Mouse (Mus musculus) thymus, postnatal 4 days (tissue): ENCODE measurements around the gene Zscan5b.
"Not testable (repeated sequence)": the region's sequence is repeated elsewhere in the genome, so short reads cannot be mapped to it uniquely, and the experiment has no call there.

Source experiments
- DNase-seq: peaks from one replicate; pipeline ENCODE4 v3.0.0; 2021

Zscan5b gene

DNA sequence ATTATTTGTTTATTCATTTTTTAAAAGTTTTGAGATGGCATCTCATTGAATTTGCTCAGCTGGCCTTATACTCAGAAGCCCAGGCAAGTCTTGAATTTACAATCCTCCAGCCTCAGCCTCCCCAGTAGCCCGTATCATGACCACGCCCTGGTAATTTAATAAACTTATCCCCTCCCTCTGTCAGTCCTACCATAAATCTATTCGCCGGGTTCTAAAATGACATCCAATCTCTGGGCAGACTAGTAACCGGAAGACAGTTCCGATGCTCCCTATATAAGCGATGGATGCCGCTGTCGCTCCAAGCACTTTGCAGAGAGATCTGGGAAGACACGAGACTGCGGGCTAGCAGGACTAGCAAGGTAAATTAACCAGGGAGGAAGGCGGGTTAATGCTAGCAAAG is at the start of gene Zscan5b:
Zscan5b (plus strand) TSS at position 301 of the 400 bp plus-strand sequence.
- DNase-seq = no peak

DNA sequence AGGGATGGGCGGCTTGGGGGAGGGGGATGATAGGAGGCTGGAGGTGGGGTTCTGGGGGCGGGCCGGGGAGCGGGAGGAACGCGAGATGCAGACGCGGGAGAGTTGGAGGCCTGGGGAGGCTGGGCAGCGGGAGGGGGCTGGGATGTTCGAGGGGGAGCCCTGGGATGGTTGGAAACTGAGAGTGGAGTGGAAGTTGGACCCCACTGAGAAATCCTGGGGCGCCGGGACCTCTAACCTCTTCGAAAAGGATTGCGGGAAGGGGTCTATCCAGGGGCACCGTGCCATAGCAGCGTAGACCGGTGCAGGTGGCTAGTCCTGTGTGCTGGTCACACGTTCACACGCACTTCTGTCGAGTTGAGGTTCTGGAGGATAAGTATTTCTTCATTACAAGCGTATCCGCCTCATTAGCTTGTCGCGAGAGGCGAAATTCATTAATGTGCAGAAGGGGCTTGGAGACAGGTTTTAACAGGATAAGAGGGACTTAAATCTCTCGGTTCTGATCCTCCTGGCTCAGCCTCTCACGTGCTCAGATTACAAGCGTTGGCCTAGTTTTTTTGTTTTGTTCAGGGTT is 49.3 kb upstream of the Zscan5b start:
- DNase-seq = no peak

DNA sequence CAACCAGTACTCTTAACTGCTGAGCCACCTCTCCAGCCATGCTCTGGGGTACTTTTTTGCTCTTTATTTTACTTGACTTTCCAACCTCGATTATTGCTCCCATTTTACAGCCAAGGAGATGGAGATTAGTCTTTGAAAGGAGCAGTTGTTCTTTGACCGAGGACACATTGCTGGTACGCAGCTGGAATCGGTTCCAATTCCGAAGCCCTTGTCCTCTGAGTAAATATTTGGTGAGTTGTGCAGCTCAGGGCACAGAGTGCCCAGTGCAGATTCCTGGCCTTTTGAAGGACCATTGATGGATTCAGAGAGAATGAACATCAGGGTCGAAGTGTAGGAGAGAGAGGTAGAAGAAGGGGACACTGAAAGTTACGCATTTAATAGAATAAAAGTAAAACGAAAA is 48.2 kb upstream of the Zscan5b start:
- no peak for DNase-seq

DNA sequence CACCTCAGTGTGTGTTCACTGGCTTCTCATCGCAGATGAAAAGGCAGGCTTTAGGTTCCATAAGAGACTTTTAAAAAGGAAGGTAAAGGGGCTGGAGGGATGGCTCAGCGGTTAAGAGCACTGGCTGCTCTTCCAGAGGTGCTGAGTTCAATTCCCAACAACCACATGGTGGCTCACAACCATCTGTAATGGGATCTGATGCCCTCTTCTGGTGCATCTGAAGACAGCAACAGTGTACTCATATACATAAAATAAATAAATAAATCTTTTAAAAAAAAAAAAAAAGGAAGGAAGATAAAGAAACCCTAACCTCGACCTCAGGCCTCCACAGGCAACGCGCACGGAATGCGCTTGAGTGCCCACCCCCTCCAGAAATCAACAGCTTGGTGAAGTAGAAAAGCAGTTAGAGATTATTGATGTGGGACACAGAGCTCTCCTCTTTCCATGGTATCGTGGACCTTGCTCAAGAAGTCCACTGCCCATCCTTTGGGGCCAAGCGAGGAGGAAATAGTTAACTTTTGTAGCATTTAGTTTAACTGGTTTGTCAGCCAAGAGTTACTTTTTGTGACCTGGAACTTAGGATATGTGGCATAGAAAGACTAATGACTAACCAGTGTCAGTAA is 47.6 kb upstream of the Zscan5b start:
- not testable (repeated sequence) for DNase-seq

DNA sequence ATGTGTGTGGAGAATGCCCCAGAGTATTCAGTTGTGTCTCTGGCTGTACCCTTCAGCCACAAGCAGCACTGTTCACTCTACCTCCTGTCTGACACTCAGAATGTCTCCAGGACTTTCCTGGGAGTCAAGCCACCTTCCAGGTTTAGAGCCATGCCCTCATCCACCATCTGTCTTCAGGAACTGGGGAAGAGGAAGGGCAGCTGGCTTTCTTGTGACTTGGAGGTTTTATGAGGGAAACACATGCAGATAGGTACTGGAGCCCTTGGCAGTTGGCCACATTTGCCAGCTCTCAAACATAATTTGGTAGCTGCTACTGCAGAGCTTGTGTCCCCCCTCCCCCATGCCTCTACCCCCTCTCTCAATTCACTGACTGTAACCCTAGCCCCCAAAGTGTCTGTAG is 43.1 kb upstream of the Zscan5b start:
- DNase-seq = no peak

DNA sequence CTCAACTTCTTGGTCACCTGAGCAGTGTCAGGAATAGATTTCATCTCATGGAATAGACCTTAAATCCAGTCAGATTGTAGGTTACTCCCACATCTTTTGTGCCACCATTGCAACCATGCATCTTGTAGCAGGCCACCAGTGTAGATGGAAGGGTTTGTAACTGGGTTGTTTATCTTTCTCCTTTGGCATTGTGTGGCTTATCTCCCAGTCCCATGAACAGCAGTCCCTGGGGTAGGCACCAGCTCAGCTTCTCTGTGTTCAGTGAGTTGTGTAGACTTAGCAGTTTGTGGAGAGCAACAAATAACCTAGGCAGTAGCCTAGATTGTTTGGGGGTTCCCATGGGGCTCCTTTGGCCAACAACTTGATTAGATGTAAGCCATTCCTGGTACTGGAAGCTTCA is 39.2 kb upstream of the Zscan5b start:
- no peak for DNase-seq

DNA sequence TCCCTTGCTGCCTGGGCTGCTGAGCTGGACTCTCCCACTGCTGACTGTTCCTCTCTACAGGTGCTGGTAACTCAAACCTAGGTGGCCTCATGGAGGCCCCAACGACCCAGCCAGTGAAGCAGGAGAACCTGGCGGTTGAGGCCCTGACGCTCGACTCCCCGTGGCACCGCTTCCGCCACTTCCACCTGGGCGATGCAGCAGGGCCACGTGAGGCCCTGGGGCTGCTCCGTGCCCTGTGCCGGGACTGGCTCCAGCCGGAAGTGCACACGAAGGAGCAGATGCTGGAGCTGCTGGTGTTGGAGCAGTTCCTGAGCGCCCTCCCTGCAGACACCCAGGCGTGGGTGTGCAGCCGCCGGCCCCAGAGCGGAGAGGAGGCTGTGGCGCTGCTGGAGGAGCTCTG is 38.3 kb upstream of the Zscan5b start:
- no peak for DNase-seq

DNA sequence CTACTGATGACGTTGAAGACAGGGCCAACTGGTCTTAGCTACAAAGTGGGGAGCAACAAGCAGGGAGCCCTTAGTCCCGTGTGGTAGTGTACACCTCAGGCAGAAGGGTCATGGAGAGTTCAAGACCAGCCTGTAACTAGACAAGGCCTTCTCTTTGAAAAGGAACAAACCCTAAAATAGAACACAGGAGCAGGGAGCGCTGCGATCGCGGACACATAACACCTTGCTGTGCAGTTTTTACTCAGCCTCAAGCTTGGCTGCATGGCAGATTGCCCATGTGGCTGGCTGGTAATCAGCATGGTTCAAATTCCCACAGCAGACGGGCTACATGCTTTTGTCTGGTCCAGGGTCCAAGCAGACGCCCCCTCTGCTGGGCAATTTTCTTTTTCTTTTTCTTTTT is 37.6 kb upstream of the Zscan5b start:
- no peak for DNase-seq

DNA sequence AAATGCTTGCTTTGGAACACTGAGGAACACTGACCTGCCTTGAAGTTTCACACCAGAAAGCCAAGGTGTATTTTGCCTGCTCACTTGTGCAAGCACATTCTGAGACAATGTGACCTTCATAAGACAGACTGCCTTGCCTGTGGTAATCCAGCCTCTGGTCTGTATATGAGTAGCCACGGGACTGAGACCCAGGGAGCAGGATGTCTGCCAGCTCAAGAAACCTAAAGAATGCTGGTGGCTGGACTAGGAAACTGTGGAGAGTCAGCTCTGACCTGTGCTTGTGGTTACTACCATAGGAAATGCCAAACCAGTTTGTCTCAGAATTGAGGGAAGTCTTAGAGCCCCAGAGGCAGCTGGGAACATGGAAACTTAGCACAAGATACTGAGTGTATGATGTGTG is 36.7 kb upstream of the Zscan5b start:
- DNase-seq = no peak

DNA sequence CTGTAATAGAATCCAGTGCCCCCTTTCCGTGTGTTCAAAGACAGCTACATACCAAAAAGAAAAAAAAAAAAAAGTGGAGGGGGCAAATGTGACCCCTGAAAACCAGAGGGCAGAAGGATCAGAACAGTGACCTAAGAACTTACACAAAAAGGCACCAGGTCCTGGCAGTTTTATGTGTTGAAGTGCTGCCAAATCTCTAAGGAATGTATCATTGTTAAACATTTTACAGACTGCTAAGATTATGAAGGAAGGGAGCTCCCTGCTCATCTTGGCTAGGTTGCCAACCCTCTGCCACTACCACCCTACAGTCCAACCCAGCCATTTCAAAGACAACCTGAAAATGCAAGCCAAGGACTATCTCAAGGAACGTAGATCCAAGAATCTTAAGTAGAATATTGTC is 35.9 kb upstream of the Zscan5b start:
- DNase-seq = no peak

DNA sequence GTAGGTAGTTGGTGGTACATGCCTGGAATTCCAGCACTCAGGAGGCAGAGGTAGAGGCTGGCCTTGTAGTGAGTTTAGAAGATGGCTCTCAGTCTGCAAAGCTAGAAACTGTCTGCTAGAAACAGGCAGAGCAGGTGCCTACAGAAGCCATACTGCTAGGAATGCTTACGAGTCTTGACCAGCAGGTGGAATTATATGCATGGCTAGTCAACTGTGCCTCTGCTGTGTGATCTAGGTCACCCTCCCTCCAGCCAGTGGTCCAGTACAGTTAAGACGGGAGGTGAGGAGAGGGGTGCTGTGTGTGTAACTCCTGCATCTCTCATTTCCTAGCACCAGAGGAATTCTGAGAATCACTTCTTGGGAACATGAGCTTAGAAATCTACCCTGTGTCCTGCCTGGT is 35.3 kb upstream of the Zscan5b start:
- no peak for DNase-seq

DNA sequence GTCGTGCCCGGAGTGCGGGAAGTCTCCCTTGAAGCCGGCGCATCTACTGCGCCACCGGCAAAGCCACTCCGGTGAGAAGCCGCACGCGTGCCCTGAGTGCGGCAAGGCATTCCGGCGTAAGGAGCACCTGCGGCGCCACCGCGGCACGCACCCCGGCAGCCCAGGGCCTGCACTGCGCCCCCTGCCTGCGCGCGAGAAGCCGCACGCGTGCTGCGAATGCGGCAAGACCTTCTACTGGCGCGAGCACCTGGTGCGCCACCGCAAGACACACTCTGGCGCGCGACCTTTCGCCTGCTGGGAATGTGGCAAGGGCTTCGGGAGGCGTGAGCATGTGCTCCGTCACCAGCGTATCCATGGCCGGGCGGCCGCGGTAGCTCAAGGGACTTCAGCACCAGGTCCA is 32.5 kb upstream of the Zscan5b start:
- DNase-seq = no peak

DNA sequence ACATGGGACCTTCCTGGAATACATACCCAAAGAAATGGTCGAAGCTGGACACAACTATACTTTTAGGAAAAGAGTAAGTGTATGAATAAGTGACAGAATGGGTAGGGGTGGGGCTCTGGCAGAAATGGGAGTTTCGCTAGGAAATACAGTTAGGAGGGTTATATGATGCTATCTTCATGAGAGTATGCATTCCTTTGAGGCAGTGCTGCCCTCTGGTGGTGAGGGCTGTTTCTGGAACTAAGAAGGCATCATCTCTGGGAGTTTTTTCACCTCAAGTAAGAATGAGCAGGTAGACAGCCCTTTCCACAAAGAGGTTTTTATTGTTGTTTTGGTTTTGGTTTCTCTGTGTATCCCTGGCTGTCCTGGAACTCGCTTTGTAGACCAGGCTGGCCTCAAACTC is 30.7 kb upstream of the Zscan5b start:
- peak; percentile 92 for DNase-seq

DNA sequence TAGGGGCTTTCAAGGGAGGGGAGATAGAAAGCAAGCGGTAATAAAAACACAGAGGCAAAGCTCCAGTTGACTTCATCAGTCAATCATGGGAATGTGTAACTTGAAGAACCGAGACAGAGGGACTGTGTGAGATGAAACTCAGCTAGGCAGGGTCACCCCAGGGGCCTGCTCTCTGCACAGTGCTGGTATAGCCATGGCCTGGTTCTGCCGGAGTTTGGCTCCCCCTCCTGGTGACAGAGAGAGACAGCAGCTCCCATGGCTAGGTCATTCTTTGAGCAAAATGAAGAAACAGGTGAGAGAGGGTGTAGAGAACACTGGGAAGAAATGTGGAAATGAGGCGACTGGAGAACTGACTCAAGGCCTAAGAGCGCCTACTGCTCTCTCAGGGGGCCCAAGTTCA is 27.9 kb upstream of the Zscan5b start:
- peak; percentile 75 for DNase-seq

DNA sequence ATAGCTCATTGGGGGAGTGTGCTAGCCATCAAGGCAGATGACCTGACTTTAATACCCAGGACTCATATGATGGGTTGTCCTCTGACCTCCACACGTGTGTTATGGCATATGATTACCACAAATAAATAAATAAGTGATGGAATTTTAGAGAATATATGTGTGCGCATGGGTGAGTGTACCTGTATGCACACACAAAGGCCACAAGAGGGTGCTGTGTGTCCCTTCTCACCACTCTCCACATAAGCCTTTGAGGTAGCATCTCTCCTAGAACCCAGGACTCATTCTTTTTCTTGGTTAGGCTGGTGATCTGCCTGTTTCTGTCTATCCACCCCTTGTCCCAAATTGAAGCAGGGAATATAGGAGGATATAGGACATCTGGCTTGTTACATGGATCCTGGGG is 26.3 kb upstream of the Zscan5b start:
- no peak for DNase-seq

DNA sequence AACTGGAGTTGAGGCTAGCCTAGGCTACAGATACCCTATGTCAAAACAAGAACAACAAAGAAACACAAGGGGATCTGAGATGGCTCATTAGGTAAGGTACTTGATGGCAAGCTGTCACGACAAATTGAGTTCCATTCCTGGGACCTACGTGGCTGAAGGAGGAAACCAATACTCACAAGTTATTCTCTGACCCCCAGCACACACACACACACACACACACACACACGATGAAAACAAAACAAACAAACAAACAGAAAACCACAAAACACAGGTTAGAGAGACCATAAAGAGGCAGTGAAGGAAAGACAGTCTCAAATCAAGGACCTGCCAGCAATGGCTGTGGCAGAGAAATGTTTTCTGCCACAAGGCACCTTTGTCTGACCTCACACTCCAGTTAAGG is 25.3 kb upstream of the Zscan5b start, which contains the start of gene Galp:
Galp (plus strand) TSS at position 301 of the 400 bp plus-strand sequence.
- no peak for DNase-seq

DNA sequence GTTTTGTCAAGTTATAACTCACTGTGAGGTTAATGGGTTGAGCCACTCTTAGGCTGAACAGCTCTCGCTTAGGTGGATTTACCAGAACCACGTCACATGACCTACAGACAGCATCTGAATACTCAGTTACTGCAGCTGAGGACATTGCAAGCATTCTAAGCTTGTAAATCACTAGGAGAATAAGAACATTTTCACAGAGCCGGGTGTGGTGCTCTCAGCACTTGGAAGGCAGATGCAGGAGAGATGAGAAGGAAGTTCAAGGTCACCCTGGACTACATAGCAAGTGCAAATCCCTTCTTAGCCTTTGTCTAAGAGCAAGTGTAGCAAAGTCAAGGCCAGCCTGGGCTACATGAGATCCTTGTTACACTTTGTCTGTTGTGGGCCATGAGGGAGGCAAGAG is 17.9 kb upstream of the Zscan5b start:
- no peak for DNase-seq

DNA sequence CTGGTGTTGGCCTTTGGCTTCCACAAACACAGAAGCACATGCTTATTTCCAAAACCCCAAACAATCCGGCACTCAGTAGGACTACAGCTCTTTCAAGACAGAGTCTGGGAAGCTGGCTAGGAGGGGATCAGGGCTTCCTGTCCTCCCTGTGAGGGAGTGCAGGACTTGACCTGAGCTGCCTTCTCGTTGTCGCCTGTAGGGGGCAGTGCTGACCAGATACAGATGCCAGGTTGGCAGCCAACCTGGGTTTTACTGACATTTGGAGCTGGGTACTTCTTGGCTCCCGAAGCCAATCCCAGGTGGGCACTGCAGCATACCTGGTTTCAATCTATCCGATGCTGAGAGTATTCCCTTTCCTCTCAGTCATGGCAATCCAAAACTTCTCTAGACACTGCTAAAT is 8.9 kb upstream of the Zscan5b start:
- DNase-seq = peak; percentile 66

DNA sequence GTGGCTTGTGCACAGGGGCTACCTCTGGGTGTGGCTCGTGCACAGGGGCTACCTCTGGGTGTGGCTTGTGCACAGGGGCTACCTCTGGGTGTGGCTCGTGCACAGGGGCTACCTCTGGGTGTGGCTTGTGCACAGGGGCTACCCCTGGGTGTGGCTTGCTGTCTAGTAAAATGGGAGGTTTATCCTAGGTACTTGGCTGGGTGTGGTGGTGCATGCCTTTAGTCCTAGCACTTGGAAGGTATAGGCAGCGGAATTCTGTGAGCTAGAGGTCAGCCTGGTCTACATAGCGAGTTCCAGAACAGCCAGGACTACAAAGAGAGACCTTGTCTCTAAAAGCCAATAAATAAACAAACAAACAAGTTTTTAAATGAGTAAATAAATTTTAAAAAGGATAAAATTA is 7.4 kb upstream of the Zscan5b start:
- DNase-seq = not testable (repeated sequence)

DNA sequence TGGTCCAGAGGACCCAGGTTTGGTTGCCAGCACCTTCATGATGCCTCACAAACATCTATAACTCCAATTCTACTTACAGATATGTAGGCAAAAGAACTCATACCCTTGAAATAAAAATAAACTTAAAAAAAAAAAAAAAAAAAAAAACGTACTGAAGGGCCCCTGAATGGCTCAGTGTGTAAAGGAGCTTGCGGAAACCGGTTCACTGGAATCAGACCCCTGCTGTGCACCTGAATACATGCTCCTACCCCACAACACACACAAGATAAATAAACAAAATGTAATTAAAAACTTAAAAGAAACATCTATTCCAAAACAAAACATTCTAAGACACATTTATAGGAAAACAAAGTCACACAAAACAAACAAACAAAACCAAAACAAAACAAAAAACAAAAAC is 1.9 kb upstream of the Zscan5b start:
- DNase-seq = no peak

DNA sequence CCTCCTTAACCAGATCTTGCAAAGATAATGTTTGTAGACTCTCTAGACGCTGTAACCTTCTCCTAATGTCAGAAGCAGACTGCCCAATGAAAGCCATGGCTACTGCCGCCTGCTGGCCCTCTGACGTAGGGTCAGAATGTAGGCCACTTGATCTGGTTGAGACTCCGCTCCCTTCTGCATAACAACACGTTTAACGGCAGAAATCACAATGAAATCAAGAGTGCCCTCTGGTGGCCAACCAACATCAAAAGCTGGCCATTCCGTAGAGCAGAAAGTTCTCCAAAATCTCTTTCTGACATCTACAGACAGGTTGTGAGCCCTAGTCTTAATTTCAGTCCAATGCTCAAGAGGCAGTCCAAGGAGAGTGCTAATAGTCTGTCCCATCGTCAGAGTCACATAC is 6.4 kb downstream of the Zscan5b start:
- peak; percentile 11 for DNase-seq

DNA sequence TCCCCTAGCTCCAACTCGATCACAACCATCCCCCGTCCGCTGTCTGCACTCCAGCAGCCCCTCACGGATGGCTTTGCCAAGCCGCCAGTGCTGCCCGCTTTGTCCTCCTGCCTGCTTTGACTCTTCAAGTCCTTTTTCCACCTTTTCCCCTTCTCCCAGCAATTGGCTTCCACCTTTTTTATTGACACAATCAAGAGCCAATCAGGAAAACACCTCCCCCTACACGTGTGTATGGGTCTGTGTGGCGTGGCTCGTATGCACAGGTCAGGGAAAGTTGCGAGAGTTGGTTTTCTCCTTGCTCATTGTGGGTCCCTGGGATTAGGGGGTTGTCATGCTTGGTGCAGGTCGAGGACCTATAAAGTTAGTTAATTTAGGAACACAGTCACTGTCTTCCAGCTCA is 17.7 kb downstream of the Zscan5b start:
- no peak for DNase-seq

DNA sequence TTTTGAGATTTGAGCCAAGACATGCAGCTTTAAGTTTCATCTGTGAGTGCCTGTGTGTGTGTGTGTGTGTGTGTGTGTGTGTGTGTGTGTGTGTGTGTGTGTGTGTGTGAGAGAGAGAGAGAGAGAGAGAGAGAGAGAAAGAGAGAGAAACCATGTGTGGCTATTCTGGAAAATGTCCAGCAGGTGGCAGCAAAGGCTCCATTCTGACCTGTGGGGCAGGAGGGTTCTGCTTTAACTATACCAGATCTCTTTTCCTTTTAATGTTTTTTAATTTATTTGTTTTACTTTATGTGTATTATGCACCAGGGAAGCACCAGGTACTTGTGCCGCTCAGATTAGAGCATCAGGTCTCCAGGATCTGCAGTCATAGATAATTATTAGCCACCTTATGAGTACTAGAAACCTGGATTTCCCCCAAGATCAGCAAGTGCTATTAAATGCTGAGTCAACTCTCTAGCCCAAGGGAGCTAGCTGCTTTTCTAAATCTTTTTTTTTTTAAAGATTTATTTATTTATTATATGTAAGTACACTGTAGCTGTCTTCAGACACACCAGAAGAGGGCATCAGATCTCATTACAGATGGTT is 18.9 kb downstream of the Zscan5b start:
- DNase-seq = peak; percentile 65

DNA sequence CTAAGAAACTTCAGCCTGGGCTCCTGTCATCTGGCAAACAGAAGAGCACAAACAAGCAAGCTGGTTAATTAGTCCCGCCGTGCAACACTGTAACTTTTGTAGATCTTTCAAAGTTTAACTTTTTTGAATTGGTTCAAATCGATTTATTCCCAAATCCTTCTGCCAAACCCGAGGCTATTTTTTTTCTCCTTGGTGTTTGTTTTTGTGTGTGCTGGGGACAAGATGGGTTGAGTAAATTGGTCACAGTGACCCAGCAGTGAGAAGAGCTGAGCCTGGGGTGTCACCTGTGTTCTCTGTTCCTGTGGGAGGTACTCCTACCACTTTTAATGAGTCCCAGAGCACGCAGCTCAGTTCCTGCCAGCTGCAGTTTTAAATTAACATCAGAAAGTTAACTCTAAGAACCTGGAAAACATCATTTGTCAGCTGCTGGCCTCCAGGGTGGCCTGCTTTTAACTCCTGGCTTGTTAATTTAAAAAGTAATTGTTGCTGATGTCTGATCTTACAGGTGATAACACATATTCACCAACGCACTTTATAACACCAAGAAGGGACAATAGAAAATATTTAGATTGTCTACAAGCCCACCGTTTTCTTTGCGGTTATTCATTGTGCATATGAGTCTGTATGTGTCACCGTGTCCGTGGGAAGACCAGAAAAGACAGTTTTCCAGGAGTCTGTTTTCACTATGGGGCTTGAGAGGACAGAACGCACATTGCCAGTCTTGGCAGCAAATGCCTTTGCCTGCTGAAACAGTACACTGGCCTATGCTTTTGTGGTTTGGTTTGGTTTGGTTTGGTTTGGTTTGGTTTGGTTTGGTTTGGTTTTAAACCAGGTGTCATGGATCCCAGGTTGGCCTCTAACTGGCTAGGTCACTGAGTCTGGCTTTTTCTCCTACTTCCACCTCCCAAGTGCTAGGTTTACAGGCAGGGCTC is 22.5 kb downstream of the Zscan5b start:
- DNase-seq = no peak
